Mouse (Mus musculus) testis, adult 2 months (tissue): ENCODE measurements around the gene Tstd1. TPM values are rescaled to one million over a fixed set of nuclear protein-coding genes. Genes with fewer than 3 reads are reported as not detected.
A peak's percentile ranks its signal among the peaks of the same experiment; 100 is the strongest.

Experiments
- H3K27ac ChIP-seq: fragments of 200-500 bp; 2 replicates; pipeline ENCODE4 v1.5.1; 2012; ENCODE audit warnings: low read depth, low read length; ENCODE audit not compliant: control insufficient read depth, insufficient read depth
- H3K27me3 ChIP-seq: fragments of 200-500 bp; 2 replicates; pipeline ENCODE4 v1.6.1; 2012; ENCODE audit warnings: mild to moderate bottlenecking, low read length, moderate library complexity; ENCODE audit not compliant: control insufficient read depth, insufficient read depth
- H3K36me3 ChIP-seq: fragments of 200-500 bp; 2 replicates; pipeline ENCODE4 v1.6.1; 2012; ENCODE audit warnings: mild to moderate bottlenecking, low read length; ENCODE audit not compliant: control insufficient read depth, insufficient read depth
- H3K4me1 ChIP-seq: fragments of 200-500 bp; 2 replicates; pipeline ENCODE4 v1.6.1; 2012; ENCODE audit warnings: low read length; ENCODE audit not compliant: control insufficient read depth, insufficient read depth
- H3K4me3 ChIP-seq: fragments of 200-500 bp; 2 replicates; pipeline ENCODE4 v1.5.1; 2012; ENCODE audit warnings: low read depth, mild to moderate bottlenecking, low read length, moderate library complexity, mixed read lengths; ENCODE audit not compliant: control insufficient read depth
- CTCF ChIP-seq: fragments of 200-500 bp; IDR thresholded peaks from 2 replicates; pipeline ENCODE4 v1.5.1; 2012; ENCODE audit warnings: low read depth, mild to moderate bottlenecking, inconsistent platforms, low read length, moderate library complexity; ENCODE audit not compliant: control insufficient read depth, insufficient read depth, insufficient replicate concordance
- POLR2A ChIP-seq: fragments of 200-500 bp; IDR thresholded peaks from 2 replicates; pipeline ENCODE4 v1.6.1; 2012; ENCODE audit warnings: low read depth, mild to moderate bottlenecking, inconsistent platforms, low read length, moderate library complexity; ENCODE audit not compliant: control insufficient read depth
- polyA plus RNA-seq: library from polyadenylated mRNA; depleted of rRNA; stranded (reverse); fragments of >200 nt; gene quantifications from 2 replicates; pipeline ENCODE4 v1.2.3, GENCODE M21; 2012

Gene Tstd1
- polyA plus RNA-seq, 1 experiment = 1.4 TPM

GRCm38 (mm10) chr1:171407263-171407662 is 11.4 kb upstream of the Tstd1 start:
- TF ChIP-seq CTCF (no peak), POLR2A (no peak)
- H3K27ac ChIP-seq = no peak overlapping the region
- no peak overlapping the region for H3K4me3 ChIP-seq
- no peaks in the 10 kb centered on the region for H3K36me3 ChIP-seq
- H3K4me1 ChIP-seq = peaks cover 5% of the 10 kb centered on the region
- no peaks in the 10 kb centered on the region for H3K27me3 ChIP-seq

GRCm38 (mm10) chr1:171410231-171410630 is 8.4 kb upstream of the Tstd1 start:
- H3K4me1 ChIP-seq = peaks cover 16% of the 10 kb centered on the region
- no peak overlapping the region for H3K27ac ChIP-seq
- H3K36me3 ChIP-seq = no peaks in the 10 kb centered on the region
- no peak overlapping the region for H3K4me3 ChIP-seq
- TF ChIP-seq CTCF (no peak), POLR2A (no peak)
- H3K27me3 ChIP-seq = no peaks in the 10 kb centered on the region

- Histone ChIP-seq H3K4me1 (peaks cover 16% of the 10 kb centered on the region), H3K36me3 (no peaks in the 10 kb centered on the region), H3K27ac (peak within 1 kb of the TSS; percentile 93)
These were observed 7.7 kb upstream of the Tstd1 start, which contains the start of gene Usf1 for GRCm38 (mm10) chr1:171410947-171411484. Usf1 (plus strand) TSS chr1:171411313.

GRCm38 (mm10) chr1:171411492-171411941 is 7.2 kb upstream of the Tstd1 start:
- peak overlapping the region; percentile 78 for H3K4me3 ChIP-seq
- no peak for TF ChIP-seq POLR2A
- no peak for TF ChIP-seq CTCF
- no peaks in the 10 kb centered on the region for H3K27me3 ChIP-seq
- peaks cover 16% of the 10 kb centered on the region for H3K4me1 ChIP-seq
- no peaks in the 10 kb centered on the region for H3K36me3 ChIP-seq
- peak overlapping the region; percentile 25 for H3K27ac ChIP-seq

More at GRCm38 (mm10) chr1:171410947-171411484, 7.7 kb upstream of the Tstd1 start, which contains the start of gene Usf1:
- peak within 1 kb of the TSS; percentile 78 for H3K4me3 ChIP-seq
- TF ChIP-seq POLR2A = peak; percentile 86
- no peak for TF ChIP-seq CTCF
- H3K27me3 ChIP-seq = no peaks in the 10 kb centered on the region

- Histone ChIP-seq H3K4me3 (peak overlapping the region; percentile 78), H3K27me3 (no peaks in the 10 kb centered on the region), H3K4me1 (peaks cover 16% of the 10 kb centered on the region), H3K36me3 (no peaks in the 10 kb centered on the region), H3K27ac (peak overlapping the region; percentile 25)
- no peak for TF ChIP-seq CTCF
- TF ChIP-seq POLR2A = no peak
These were observed 6.7 kb upstream of the Tstd1 start for GRCm38 (mm10) chr1:171412001-171412441.

- peak overlapping the region; percentile 78; the same call in 1 of the 2 replicates for H3K4me3 ChIP-seq
- no peaks in the 10 kb centered on the region for H3K36me3 ChIP-seq
- peaks cover 16% of the 10 kb centered on the region for H3K4me1 ChIP-seq
- H3K27me3 ChIP-seq = no peaks in the 10 kb centered on the region
- TF ChIP-seq POLR2A (no peak), CTCF (no peak)
- peak overlapping the region; percentile 25 for H3K27ac ChIP-seq
These were observed 6.2 kb upstream of the Tstd1 start for GRCm38 (mm10) chr1:171412446-171412845.

GRCm38 (mm10) chr1:171413608-171414007 is 5.1 kb upstream of the Tstd1 start:
- no peak for TF ChIP-seq POLR2A
- Histone ChIP-seq H3K4me1 (peaks cover 16% of the 10 kb centered on the region), H3K27me3 (no peaks in the 10 kb centered on the region), H3K4me3 (no peak overlapping the region), H3K36me3 (no peaks in the 10 kb centered on the region), H3K27ac (no peak overlapping the region; the same call in 1 of the 2 replicates)
